Mouse (Mus musculus): Measurements from ENCODE around the gene Pnkd. TPM values are rescaled to one million over a fixed set of nuclear protein-coding genes. Genes with fewer than 3 reads are reported as not detected.

Pnkd gene
- polyA plus RNA-seq, 1 experiment: 40.9 TPM

DNA sequence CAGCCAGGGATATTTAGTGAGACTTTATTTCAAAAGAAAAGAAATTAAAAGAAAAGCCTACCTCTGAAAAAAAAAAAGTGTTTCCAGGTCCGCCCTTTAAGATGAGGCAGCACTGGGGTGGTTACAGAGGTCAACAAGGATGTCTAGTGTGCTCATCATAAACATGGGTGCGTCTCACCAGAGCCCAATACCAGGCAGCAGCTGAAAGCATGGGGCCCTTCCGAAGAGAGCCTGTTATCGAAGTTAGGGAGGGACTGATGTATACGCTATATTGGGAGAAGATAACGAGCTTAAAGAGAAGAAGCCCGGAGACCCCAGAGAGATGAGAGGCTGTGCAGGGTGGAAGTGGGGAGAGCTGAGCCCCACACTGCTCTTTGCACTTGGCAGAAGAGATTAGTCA lies 45.6 kb upstream of the Pnkd start:
- Histone ChIP-seq H3K27ac (ENCODE audit: insufficient read depth, low read length) (peak overlapping the region; percentile 20; the same call in 1 of the 2 replicates), H3K36me3 (ENCODE audit: control insufficient read depth, insufficient read depth, low read length, poor library complexity, severe bottlenecking) (no peaks in the 10 kb centered on the region), H3K4me1 (ENCODE audit: control insufficient read depth, insufficient read depth, low read length) (peaks cover 3% of the 10 kb centered on the region), H3K27me3 (ENCODE audit: control insufficient read depth, insufficient read depth, low read length, poor library complexity, severe bottlenecking) (no peaks in the 10 kb centered on the region), H3K9ac (ENCODE audit: low read depth, poor library complexity, severe bottlenecking) (no peak overlapping the region; the same call in 1 of the 2 replicates), H3K4me3 (ENCODE audit: low read depth, low read length) (no peak overlapping the region), H3K9me3 (replicated peaks; ENCODE audit: control insufficient read depth, insufficient read depth, low read length, poor library complexity, severe bottlenecking) (no peaks in the 10 kb centered on the region)
- no peak for TF ChIP-seq POLR2A (IDR thresholded peaks at IDR 0.05; ENCODE audit: insufficient read depth, low read length)
- no peak for TF ChIP-seq EP300 (IDR thresholded peaks at IDR 0.05; ENCODE audit: insufficient read depth, low read depth, low read length)
- TF ChIP-seq CTCF (IDR thresholded peaks at IDR 0.05; ENCODE audit: low read depth, low read length): no peak

DNA sequence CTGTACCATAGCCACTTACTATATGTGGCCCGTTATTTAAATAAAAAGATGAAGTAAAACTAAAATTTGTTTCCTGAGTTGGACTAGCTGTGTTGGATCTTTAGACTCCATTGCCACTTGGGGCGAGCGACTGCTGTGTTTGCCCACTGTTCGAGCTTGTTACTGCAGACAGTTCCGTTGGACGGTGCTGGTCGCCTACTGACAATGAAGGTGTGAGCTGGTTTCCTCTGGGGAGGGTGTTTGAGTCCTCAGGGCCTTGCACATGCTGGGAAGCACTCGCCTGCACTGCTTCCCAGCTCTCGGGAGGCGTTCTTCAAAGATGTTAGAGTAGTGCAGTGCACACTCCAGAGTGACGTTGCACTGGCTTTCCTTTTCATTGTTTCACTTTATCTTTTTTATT lies 45.1 kb upstream of the Pnkd start:
- TF ChIP-seq EP300 (IDR thresholded peaks at IDR 0.05; ENCODE audit: insufficient read depth, low read depth, low read length) (no peak), POLR2A (IDR thresholded peaks at IDR 0.05; ENCODE audit: insufficient read depth, low read length) (no peak), CTCF (IDR thresholded peaks at IDR 0.05; ENCODE audit: low read depth, low read length) (no peak)
- Histone ChIP-seq H3K4me1 (ENCODE audit: control insufficient read depth, insufficient read depth, low read length) (peaks cover 3% of the 10 kb centered on the region), H3K4me3 (ENCODE audit: low read depth, low read length) (no peak overlapping the region), H3K9me3 (replicated peaks; ENCODE audit: control insufficient read depth, insufficient read depth, low read length, poor library complexity, severe bottlenecking) (no peaks in the 10 kb centered on the region), H3K27ac (ENCODE audit: insufficient read depth, low read length) (no peak overlapping the region), H3K9ac (ENCODE audit: low read depth, poor library complexity, severe bottlenecking) (no peak overlapping the region), H3K27me3 (ENCODE audit: control insufficient read depth, insufficient read depth, low read length, poor library complexity, severe bottlenecking) (no peaks in the 10 kb centered on the region), H3K36me3 (ENCODE audit: control insufficient read depth, insufficient read depth, low read length, poor library complexity, severe bottlenecking) (no peaks in the 10 kb centered on the region)

DNA sequence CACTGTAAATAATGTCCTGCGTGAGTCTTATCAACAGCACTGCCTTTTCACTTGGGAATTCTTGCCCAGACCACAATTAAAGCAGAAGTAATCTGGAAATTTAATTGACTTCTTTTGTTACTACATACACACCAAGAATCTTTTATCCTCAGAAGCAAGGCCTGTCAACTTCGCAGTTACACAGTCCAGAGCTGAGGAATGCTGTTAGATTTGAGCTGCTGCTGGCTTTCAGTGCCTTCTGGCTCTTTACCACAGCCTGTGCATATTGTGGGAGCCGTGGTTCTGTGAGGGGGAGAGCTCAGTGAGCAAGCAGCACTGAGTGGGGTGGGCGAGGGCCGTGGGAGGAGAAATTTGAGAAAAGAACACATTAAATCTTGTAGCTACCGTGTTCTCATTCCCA lies 44.4 kb upstream of the Pnkd start:
- H3K4me3 ChIP-seq (ENCODE audit: low read depth, low read length): no peak overlapping the region
- H3K9ac ChIP-seq (ENCODE audit: low read depth, poor library complexity, severe bottlenecking): no peak overlapping the region
- peaks cover 4% of the 10 kb centered on the region for H3K4me1 ChIP-seq (ENCODE audit: control insufficient read depth, insufficient read depth, low read length)
- H3K9me3 ChIP-seq (replicated peaks; ENCODE audit: control insufficient read depth, insufficient read depth, low read length, poor library complexity, severe bottlenecking): no peaks in the 10 kb centered on the region
- H3K27me3 ChIP-seq (ENCODE audit: control insufficient read depth, insufficient read depth, low read length, poor library complexity, severe bottlenecking): no peaks in the 10 kb centered on the region
- 0 out of 2 replicates have a peak, but pooled peaks cover 2% of the 10 kb centered on the region for H3K36me3 ChIP-seq (ENCODE audit: control insufficient read depth, insufficient read depth, low read length, poor library complexity, severe bottlenecking)
- TF ChIP-seq EP300 (IDR thresholded peaks at IDR 0.05; ENCODE audit: insufficient read depth, low read depth, low read length): no peak
- no peak for TF ChIP-seq POLR2A (IDR thresholded peaks at IDR 0.05; ENCODE audit: insufficient read depth, low read length)
- TF ChIP-seq CTCF (IDR thresholded peaks at IDR 0.05; ENCODE audit: low read depth, low read length): no peak
- H3K27ac ChIP-seq (ENCODE audit: insufficient read depth, low read length): no peak overlapping the region

DNA sequence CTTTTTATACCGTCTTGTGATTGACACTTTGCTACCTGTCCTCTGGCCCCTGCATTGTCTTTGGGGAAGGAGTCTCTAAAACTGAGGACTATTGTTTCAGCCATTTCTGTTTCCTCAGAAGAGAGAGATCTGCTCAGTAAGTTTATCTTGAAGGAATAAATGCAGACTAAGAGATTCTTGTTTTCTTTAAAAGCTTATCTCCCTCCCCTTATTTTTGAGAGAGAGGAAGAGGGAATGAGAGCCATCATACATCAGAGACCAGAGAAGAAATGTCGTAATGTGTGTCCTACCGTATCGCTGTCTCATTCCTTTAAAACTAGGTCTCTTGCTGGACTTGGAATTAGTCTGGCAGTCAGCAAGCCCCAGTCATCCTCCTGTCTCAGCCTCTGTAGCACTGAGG lies 43.9 kb upstream of the Pnkd start:
- TF ChIP-seq EP300 (IDR thresholded peaks at IDR 0.05; ENCODE audit: insufficient read depth, low read depth, low read length): no peak
- TF ChIP-seq POLR2A (IDR thresholded peaks at IDR 0.05; ENCODE audit: insufficient read depth, low read length): no peak
- no peak for TF ChIP-seq CTCF (IDR thresholded peaks at IDR 0.05; ENCODE audit: low read depth, low read length)
- H3K36me3 ChIP-seq (ENCODE audit: control insufficient read depth, insufficient read depth, low read length, poor library complexity, severe bottlenecking): 0 out of 2 replicates have a peak, but pooled peaks cover 2% of the 10 kb centered on the region
- H3K9me3 ChIP-seq (replicated peaks; ENCODE audit: control insufficient read depth, insufficient read depth, low read length, poor library complexity, severe bottlenecking): no peaks in the 10 kb centered on the region
- no peak overlapping the region for H3K4me3 ChIP-seq (ENCODE audit: low read depth, low read length)
- H3K4me1 ChIP-seq (ENCODE audit: control insufficient read depth, insufficient read depth, low read length): peaks cover 5% of the 10 kb centered on the region
- H3K27ac ChIP-seq (ENCODE audit: insufficient read depth, low read length): no peak overlapping the region
- no peaks in the 10 kb centered on the region for H3K27me3 ChIP-seq (ENCODE audit: control insufficient read depth, insufficient read depth, low read length, poor library complexity, severe bottlenecking)
- no peak overlapping the region for H3K9ac ChIP-seq (ENCODE audit: low read depth, poor library complexity, severe bottlenecking)

DNA sequence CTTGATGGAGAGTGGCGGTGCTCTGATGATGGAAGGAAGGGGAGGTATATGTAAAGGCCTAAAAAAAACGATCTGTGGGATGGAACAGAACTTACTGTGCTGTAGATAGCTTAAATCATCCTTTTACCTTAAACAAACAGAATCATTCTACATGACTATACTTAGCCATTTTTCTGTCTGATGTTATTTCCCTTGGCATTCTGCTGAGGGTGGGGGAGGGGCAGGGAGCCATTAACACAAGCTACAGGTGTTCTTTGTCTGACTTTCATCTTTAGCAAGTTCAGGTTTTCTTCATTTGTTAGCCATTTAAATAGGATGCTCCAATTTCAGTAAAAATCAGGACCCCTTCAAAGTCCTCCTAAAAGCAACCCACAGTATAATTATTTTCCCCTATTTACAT lies 39.2 kb upstream of the Pnkd start:
- peaks cover 16% of the 10 kb centered on the region for H3K36me3 ChIP-seq (ENCODE audit: control insufficient read depth, insufficient read depth, low read length, poor library complexity, severe bottlenecking)

DNA sequence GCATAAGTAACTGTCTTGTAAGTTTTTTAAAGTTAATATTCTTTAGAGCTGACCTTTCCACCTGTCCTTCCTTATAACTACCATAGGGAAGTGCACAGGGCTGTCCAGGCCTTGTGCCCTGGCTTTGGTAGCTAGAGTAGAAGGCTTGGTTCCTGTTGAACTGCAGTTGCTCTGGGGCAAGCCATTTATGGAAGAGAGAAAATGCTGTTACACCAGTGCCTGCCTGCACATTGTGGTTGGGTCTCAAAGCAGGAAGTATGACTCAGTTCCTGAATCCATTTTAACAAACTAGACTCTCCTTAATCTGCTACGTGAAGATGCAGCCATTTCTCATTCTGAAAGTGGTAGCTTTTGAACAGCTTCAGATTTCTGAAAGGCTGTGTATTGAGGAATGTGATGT lies 35.9 kb upstream of the Pnkd start:
- no peak overlapping the region for H3K4me3 ChIP-seq (ENCODE audit: low read depth, low read length)
- TF ChIP-seq EP300 (IDR thresholded peaks at IDR 0.05; ENCODE audit: insufficient read depth, low read depth, low read length): no peak
- no peak for TF ChIP-seq CTCF (IDR thresholded peaks at IDR 0.05; ENCODE audit: low read depth, low read length)
- no peak for TF ChIP-seq POLR2A (IDR thresholded peaks at IDR 0.05; ENCODE audit: insufficient read depth, low read length)
- H3K9ac ChIP-seq (ENCODE audit: low read depth, poor library complexity, severe bottlenecking): no peak overlapping the region
- peaks cover 3% of the 10 kb centered on the region for H3K4me1 ChIP-seq (ENCODE audit: control insufficient read depth, insufficient read depth, low read length)
- H3K27ac ChIP-seq (ENCODE audit: insufficient read depth, low read length): no peak overlapping the region
- H3K9me3 ChIP-seq (replicated peaks; ENCODE audit: control insufficient read depth, insufficient read depth, low read length, poor library complexity, severe bottlenecking): no peaks in the 10 kb centered on the region
- peaks cover 39% of the 10 kb centered on the region for H3K36me3 ChIP-seq (ENCODE audit: control insufficient read depth, insufficient read depth, low read length, poor library complexity, severe bottlenecking)
- no peaks in the 10 kb centered on the region for H3K27me3 ChIP-seq (ENCODE audit: control insufficient read depth, insufficient read depth, low read length, poor library complexity, severe bottlenecking)

More for the DNA sequence above, 39.2 kb upstream of the Pnkd start:
- no peaks in the 10 kb centered on the region for H3K9me3 ChIP-seq (replicated peaks; ENCODE audit: control insufficient read depth, insufficient read depth, low read length, poor library complexity, severe bottlenecking)
- H3K4me1 ChIP-seq (ENCODE audit: control insufficient read depth, insufficient read depth, low read length): peaks cover 3% of the 10 kb centered on the region
- no peaks in the 10 kb centered on the region for H3K27me3 ChIP-seq (ENCODE audit: control insufficient read depth, insufficient read depth, low read length, poor library complexity, severe bottlenecking)
- TF ChIP-seq CTCF (IDR thresholded peaks at IDR 0.05; ENCODE audit: low read depth, low read length) (no peak), POLR2A (IDR thresholded peaks at IDR 0.05; ENCODE audit: insufficient read depth, low read length) (no peak), EP300 (IDR thresholded peaks at IDR 0.05; ENCODE audit: insufficient read depth, low read depth, low read length) (no peak)
- no peak overlapping the region for H3K4me3 ChIP-seq (ENCODE audit: low read depth, low read length)
- 0 out of 2 replicates have a peak overlapping the region, but pooled peaks have one; percentile 32 for H3K27ac ChIP-seq (ENCODE audit: insufficient read depth, low read length)
- no peak overlapping the region for H3K9ac ChIP-seq (ENCODE audit: low read depth, poor library complexity, severe bottlenecking)

Measured in ES-Bruce4 (cell line).